Mouse (Mus musculus) yolk sac, embryonic 10.5 days (tissue): ENCODE results near the gene Olfr978.
"Not testable (repeated sequence)": the region's sequence is repeated elsewhere in the genome, so short reads cannot be mapped to it uniquely, and the experiment has no call there.

ENCODE experiments used
- DNase-seq: peaks from one replicate; pipeline ENCODE4 v3.0.0-alpha.2; 2017; ENCODE audit warnings: low spot score

Olfr978 gene

DNA sequence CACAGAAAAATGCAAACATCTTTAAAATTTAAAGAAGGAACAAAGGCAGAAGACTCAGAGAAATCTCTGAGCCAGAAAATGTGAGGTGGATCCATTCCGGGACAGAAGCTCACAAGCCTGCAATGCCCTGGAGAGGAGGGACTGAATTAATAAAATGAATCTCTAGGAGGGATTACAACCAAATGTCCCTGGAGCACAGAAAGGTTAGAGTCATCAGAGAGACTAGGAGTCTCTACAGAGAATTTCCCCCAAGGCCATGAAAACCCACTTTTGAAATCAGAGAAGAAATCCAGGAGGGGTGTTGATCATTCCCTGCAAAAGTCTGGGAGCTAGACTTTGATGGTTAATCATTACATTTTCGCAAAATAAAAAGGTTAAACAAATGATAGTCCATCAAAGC is at the start of gene Olfr978:
Gene Olfr978, plus strand, starts transcription at position 301 of the 400 bp plus-strand sequence.
- no peak for DNase-seq

DNA sequence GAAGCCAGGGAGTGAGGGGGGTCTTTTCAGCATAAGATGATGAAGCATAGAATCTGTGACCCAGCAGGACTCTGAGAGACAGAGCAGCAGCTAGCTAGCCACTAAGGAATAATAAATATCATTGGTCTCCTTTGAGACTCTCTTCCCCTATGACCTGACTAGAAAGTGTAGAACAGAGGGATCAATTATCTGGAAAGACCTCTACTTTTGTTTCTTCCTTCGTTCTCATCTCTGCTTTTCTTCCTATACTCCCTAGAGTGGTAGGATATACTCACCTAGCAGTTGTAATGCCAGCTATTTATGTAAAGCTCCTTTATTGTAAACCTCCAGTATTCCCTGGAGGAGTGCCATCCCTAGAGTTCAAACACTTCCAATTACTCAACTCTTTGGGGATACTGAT is 40.0 kb upstream of the Olfr978 start, which contains the start of gene Olfr975:
Gene Olfr975, minus strand, starts transcription at position 101 of the 400 bp plus-strand sequence.
- no peak for DNase-seq

DNA sequence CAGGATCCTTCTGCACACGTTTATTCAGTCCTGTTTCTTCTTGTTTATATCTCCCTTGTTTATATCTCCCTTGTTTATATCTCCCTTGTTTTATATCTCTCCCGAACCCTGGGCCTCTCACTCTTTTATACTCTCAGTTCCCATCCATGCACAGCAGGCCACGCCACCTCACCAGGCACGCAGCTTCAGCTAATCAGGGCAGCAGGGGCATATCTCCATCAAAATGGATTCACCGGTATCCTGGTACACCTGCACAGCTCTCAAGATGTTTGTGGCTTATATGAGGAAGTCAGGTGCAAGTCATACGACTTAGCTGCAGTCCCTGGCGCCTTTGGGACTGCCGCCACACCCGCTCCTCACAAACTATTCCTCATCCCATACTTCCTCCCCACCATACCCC is 30.9 kb upstream of the Olfr978 start, which contains the start of gene Olfr976:
Gene Olfr976, minus strand, starts transcription at position 101 of the 400 bp plus-strand sequence.
- DNase-seq: not testable (repeated sequence)

DNA sequence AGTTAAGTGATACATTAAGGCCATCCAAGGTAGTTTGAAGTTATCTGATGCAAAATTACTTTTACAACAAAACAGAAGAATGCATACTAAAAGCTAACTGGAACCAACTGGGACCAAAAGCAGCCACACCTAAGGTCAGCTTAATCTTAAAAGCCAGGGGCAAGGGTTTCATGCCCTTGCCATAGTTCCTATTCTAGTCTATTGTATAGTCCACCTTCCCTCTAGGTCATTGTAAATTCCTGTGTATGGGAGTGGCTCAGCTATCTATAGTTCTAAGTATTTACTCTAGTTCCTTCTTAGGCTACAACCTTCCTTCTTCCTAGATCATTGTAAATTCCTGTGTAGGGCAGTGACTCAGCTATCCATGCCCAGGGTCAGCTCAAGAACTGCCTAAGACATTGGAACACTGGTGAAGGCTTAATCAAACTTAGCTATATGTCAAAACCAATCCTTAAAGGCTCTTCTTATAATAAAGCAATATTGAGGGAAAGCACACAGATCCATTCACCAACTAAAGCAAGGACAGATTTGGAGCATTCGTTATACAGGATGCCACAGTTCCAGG is 15.2 kb upstream of the Olfr978 start:
- not testable (repeated sequence) for DNase-seq

DNA sequence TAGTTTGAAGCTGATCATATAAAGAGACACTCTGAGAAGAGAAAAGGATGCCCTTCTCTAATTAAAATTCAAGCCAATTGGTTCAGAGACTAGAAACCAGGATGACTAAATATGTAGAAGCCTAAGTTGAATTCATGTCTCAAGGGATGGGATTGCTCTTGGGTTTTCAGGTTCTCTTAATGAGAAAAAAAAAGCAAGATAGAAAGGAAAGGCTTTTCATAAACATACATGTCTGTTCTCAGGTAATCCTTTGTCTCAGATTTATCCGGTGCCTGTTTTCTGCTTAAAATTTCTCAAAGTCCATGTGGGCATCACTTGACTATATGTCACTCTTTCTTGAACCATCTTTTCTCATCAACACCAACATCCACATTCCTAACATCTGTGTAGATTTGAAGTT is 11.5 kb downstream of the Olfr978 start, which contains the start of gene Olfr979:
Gene Olfr979, minus strand, starts transcription at position 101 of the 400 bp plus-strand sequence.
- DNase-seq: no peak

DNA sequence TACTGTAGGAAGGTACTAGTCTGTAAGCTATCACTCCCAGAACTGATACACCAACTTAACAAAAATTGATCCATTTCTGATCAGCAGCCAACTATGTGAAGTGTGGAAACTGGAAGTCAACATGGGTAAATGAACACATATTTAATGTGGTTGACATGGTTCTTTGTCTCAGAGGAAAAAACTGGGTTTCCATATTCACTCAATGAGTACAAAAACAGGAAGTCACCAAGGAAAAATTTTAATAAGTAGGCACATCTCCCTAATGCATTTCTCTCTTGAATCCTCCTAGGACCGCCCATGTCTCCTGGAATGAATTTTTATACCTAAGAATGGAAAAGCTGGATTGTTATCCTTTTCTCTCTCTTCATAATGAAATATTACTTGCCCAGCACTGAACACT is 17.6 kb downstream of the Olfr978 start, which contains the start of gene Olfr980:
Gene Olfr980, minus strand, starts transcription at position 101 of the 400 bp plus-strand sequence.
- no peak for DNase-seq

DNA sequence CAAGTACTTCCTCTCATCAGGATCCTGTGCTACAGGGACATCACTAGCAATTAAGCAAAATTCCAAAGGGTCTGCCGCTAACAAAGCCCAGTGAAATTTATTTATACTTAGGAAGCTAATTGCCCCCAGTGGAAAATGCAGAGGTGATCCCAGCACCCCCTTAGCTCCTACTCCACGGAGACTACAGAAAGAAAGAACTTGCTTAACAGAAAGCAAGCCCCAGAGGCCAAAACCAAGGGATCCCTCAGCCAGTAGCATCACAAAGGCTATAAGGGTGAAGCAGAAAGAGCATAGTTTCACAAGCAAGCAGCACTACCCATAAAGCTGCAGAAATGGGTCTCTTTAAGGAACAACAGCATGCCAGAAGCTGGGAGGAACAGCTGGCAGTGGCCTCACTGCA is 29.3 kb downstream of the Olfr978 start, which contains the start of gene Olfr981:
Gene Olfr981, plus strand, starts transcription at position 301 of the 400 bp plus-strand sequence.
- no peak for DNase-seq
